Comparison of ENCODE assay signal across 11 mouse cellular contexts in the genomic region with DNA sequence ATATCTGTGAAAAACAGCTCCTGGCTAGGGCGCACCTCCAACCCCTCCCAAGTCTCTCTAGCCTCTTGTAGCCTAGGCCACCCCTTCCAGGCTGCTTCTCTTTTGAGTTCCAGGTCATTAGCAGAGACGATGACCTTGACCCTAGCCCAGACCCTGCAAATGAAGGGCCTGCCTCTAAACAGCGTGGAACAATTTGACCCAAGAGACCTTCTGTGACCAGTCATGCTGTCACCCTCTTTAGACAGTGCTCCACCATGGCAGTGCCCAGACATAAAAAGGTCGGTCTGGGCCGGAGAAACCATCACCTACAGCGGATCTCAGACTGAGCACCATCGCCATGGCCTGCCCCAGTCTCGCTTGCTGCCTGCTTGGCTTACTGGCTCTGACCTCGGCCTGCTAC. TPM values are rescaled to one million over a fixed set of nuclear protein-coding genes. Genes with fewer than 3 reads are reported as not detected.
DNase-seq lines count a peak whose midpoint lies in the region; ATAC-seq and TF ChIP-seq lines count a peak whose summit lies in the region.
"Had no signal": no experiment of that assay in that cellular context is flagged by ENCODE, and none has a peak within 500 bp of the region (broad histone marks: within the 10 kb centered on the region; RNA-seq: fewer than 3 reads in every experiment).

Gene Oxt, plus strand, starts transcription at position 301 of the 400 bp plus-strand sequence.

- peak within 1 kb of the TSS; percentile 26; the same call in 1 of the 2 replicates for H3K4me3 ChIP-seq in heart, adult 2 months
- peak within 1 kb of the TSS; percentile 75 for H3K4me3 ChIP-seq in E14TG2a.4 (replicated peaks; ENCODE audit: low read length)
- H3K4me3 ChIP-seq in hindbrain, embryonic 11.5 days (ENCODE audit: low read depth, low read length): peak within 1 kb of the TSS; percentile 21; the same call in 1 of the 2 replicates
- peak within 1 kb of the TSS; percentile 23; the same call in 1 of the 2 replicates for H3K4me3 ChIP-seq in liver, embryonic 16.5 days (ENCODE audit: low read depth, low read length)
- H3K4me3 ChIP-seq: erythroblast, embryonic 14.5 days had no signal

- no peaks in the 10 kb centered on the region for H3K79me2 ChIP-seq in heart, adult 2 months (replicated peaks; ENCODE audit: control insufficient read depth, insufficient read depth, low read length)

- H3K9me3 ChIP-seq in E14TG2a.4 (ENCODE audit: low read length): no peaks in the 10 kb centered on the region
- no peaks in the 10 kb centered on the region for H3K9me3 ChIP-seq in hindbrain, embryonic 11.5 days (ENCODE audit: control insufficient read depth, low read length)
- H3K9me3 ChIP-seq in liver, embryonic 16.5 days (replicated peaks; ENCODE audit: control insufficient read depth, low read length): no peaks in the 10 kb centered on the region

- peak within 1 kb of the TSS; percentile 23 for H3K4me2 ChIP-seq in hindbrain, embryonic 11.5 days (replicated peaks; ENCODE audit: low read depth, low read length)
- H3K4me2 ChIP-seq in liver, embryonic 16.5 days (ENCODE audit: low read depth, low read length): peak within 1 kb of the TSS; percentile 42

- ATAC-seq in hindbrain, embryonic 11.5 days (ENCODE audit: low FRiP score): no peak
- ATAC-seq in liver, embryonic 16.5 days (ENCODE audit: low read depth): no peak

- no peak for TF ChIP-seq EP300 in heart, adult 2 months (IDR thresholded peaks at IDR 0.05; ENCODE audit: insufficient read depth, low read depth, low read length)

- intact Hi-C loops in heart, adult 2 months (cut with DNase I): no loop called here
- intact Hi-C loops in heart, postnatal 14 days (cut with DNase I): no loop called here

- peaks cover 23% of the 10 kb centered on the region for H3K27me3 ChIP-seq in heart, adult 2 months (ENCODE audit: control insufficient read depth, insufficient read depth, low read length)
- H3K27me3 ChIP-seq in E14TG2a.4 (ENCODE audit: insufficient read depth, low read length): peaks cover 63% of the 10 kb centered on the region
- H3K27me3 ChIP-seq in hindbrain, embryonic 11.5 days (ENCODE audit: control insufficient read depth, insufficient read depth, low read length): peaks cover 61% of the 10 kb centered on the region
- H3K27me3 ChIP-seq in liver, embryonic 16.5 days (ENCODE audit: control insufficient read depth, insufficient read depth, low read depth, low read length): peaks cover 62% of the 10 kb centered on the region

- 0 out of 2 replicates have a peak within 1 kb of the TSS, but pooled peaks have one; percentile 1 for H3K9ac ChIP-seq in heart, adult 2 months (ENCODE audit: low read depth, low read length)
- no peak within 1 kb of the TSS for H3K9ac ChIP-seq in hindbrain, embryonic 11.5 days (ENCODE audit: low read depth, low read length)
- H3K9ac ChIP-seq in liver, embryonic 16.5 days (ENCODE audit: low read depth, low read length): no peak within 1 kb of the TSS

- H3K4me1 ChIP-seq in heart, adult 2 months (ENCODE audit: control insufficient read depth, insufficient read depth, low read length): no peaks in the 10 kb centered on the region
- H3K4me1 ChIP-seq in E14TG2a.4 (replicated peaks; ENCODE audit: low read depth, low read length): peaks cover 39% of the 10 kb centered on the region
- peaks cover 17% of the 10 kb centered on the region for H3K4me1 ChIP-seq in hindbrain, embryonic 11.5 days (replicated peaks; ENCODE audit: control insufficient read depth, insufficient read depth, low read length)
- peaks cover 6% of the 10 kb centered on the region for H3K4me1 ChIP-seq in liver, embryonic 16.5 days (ENCODE audit: control insufficient read depth, low read depth, low read length)

- H3K36me3 ChIP-seq in heart, adult 2 months (ENCODE audit: control insufficient read depth, insufficient read depth, low read length): no peaks in the 10 kb centered on the region
- no peaks in the 10 kb centered on the region for H3K36me3 ChIP-seq in E14TG2a.4 (ENCODE audit: insufficient read depth, low read length)
- no peaks in the 10 kb centered on the region for H3K36me3 ChIP-seq in hindbrain, embryonic 11.5 days (ENCODE audit: control insufficient read depth, insufficient read depth, low read length)
- H3K36me3 ChIP-seq in liver, embryonic 16.5 days (ENCODE audit: control insufficient read depth, insufficient read depth): no peaks in the 10 kb centered on the region

- 74% methylated on average over 9 of the region's 9 CpGs for WGBS in heart, adult 2 months
- 40% methylated on average over 9 of the region's 9 CpGs for WGBS in hindbrain, embryonic 11.5 days
- WGBS in liver, embryonic 16.5 days (ENCODE audit: insufficient replicate concordance): 53% methylated on average over 9 of the region's 9 CpGs

- TF ChIP-seq POLR2A in heart, adult 2 months (IDR thresholded peaks at IDR 0.05; ENCODE audit: insufficient read depth, low read depth, low read length): no peak

- DNase-seq in heart, adult 2 months: no peak
- no peak for DNase-seq in heart, postnatal 14 days
- DNase-seq in hindbrain, embryonic 11.5 days (ENCODE audit: low spot score): peak; percentile 15
- no peak for DNase-seq in adrenal gland, adult (ENCODE audit: inconsistent age in 2 of 2, low spot score in 1 of 2)
- DNase-seq in adrenal gland, postnatal 25 days: no peak
- DNase-seq in right cerebral cortex, postnatal 36 days (ENCODE audit: low spot score in 2 of 2): no peak
- DNase-seq: adrenal gland, adult 8-10 months had no signal

- TF ChIP-seq CTCF in heart, adult 2 months (IDR thresholded peaks at IDR 0.05): no peak
- no peak for TF ChIP-seq CTCF in E14TG2a.4 (conservative IDR thresholded peaks at IDR 0.05; ENCODE audit: low read length)

- H3K27ac ChIP-seq in heart, adult 2 months: no peak within 1 kb of the TSS
- no peak within 1 kb of the TSS for H3K27ac ChIP-seq in hindbrain, embryonic 11.5 days (ENCODE audit: low read depth, low read length)
- H3K27ac ChIP-seq in liver, embryonic 16.5 days (ENCODE audit: low read length): no peak within 1 kb of the TSS

RNA-seq across cellular contexts. Expression of gene Oxt, which starts in this region (rescaled TPM):
- not detected for total RNA-seq in heart, adult 2 months (2021)
- not detected in 2 replicates for polyA plus RNA-seq in heart, adult 2 months (2012; rRNA removed)
- total RNA-seq in heart, postnatal 14 days (2021): not detected
- not detected in 2 replicates for polyA plus RNA-seq in hindbrain, embryonic 11.5 days (2014; fragmentation: Nextera tagmentation; extraction: Ambion mirVana)
- not detected in 2 replicates for polyA plus RNA-seq in liver, embryonic 16.5 days (2015; fragmentation: Nextera tagmentation; extraction: Ambion mirVana)
- total RNA-seq in adrenal gland, postnatal 25 days (2021): not detected in 2 replicates
- total RNA-seq: adrenal gland, adult 8-10 months; left cerebral cortex, adult 18-20 months had no signal
- polyA plus RNA-seq: erythroblast, embryonic 14.5 days had no signal

Comparison
In these comparisons a context has a peak if more than half of its experiments do, and no peak if none do; other contexts are left out.
1. Peak in DNase-seq, H3K4me3 ChIP-seq and H3K4me2 ChIP-seq in hindbrain, embryonic 11.5 days; RNA of the gene not detected or under 1 TPM.
2. H3K4me3 ChIP-seq: peak in every context shown above with its lines; median percentile 75 in E14TG2a.4; 26 in heart, adult 2 months; 23 in liver, embryonic 16.5 days; 21 in hindbrain, embryonic 11.5 days.